Mouse (Mus musculus) bone marrow, adult 2 months (tissue): ENCODE results near the gene Pik3r3.

ENCODE experiments used
- CTCF ChIP-seq: fragments of 200-500 bp; IDR thresholded peaks from 2 replicates; pipeline ENCODE4 v1.5.1; 2011; ENCODE audit warnings: low read length, control low read depth; ENCODE audit not compliant: control insufficient read depth, insufficient read depth
- POLR2A ChIP-seq: fragments of 200-500 bp; IDR thresholded peaks from 2 replicates; pipeline ENCODE4 v1.6.1; 2011; ENCODE audit warnings: low read depth, mild to moderate bottlenecking, control low read depth, low read length, borderline replicate concordance; ENCODE audit not compliant: control insufficient read depth

DNA sequence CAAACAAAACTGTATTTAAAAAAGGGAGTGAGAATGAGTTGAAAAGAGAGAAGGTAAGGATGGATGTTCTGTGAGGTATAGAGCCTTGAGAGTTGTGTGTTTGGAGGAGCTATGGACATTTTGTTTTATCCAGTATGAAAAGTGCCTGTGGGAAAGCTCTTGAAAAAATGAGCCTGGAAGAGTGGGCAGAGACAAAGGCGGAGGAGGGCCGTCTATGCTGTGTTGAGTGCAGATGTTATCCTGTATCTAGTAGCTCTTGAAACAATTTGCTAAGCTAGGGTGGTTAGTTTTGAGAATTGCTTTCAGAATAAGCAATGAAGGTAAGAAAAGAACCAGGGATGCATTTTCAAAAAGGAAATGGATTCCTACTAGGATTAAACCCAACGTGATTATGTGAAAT is 22.0 kb downstream of the Pik3r3 start:
- no peak for TF ChIP-seq CTCF
- TF ChIP-seq POLR2A: no peak
